Mouse (Mus musculus): ENCODE measurements at regions not wholly inside any gene's neighbourhood (a gene's known extent, or its start where the extent isn't known, plus 50 kb on each side); places are given as distances from the start of the nearest gene placed in this dataset.
A peak's percentile ranks its signal among the peaks of the same experiment; 100 is the strongest.

DNA sequence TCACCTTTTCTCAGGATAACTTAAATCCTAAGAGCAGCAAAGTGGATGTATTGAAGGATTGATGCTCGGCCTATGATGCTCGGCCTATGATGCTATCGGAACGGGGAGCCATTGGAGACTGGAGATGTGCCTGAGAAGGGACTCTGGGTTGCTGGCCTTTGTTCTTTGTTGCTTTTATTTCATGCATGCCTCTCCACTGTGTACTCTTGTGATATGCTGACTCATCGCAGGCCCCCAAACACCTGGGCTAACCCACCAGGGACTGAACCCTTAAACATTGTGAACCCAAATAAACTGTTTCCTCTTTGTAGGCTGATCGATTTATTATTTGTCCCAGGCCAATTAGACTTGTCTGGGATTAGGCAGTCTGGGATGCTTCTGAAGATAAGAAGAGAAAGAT lies 61.9 kb downstream of the Pdcl3 start:
- TF ChIP-seq POLR2A (IDR thresholded peaks at IDR 0.05; ENCODE audit: extremely low read depth, insufficient read depth, low read length): no peak
- no peak for TF ChIP-seq CTCF (IDR thresholded peaks at IDR 0.05; ENCODE audit: extremely low read depth, insufficient read depth, low read length)
- H3K4me3 ChIP-seq (ENCODE audit: insufficient read depth, low read length): no peak overlapping the region
- H3K4me1 ChIP-seq (ENCODE audit: control insufficient read depth, insufficient read depth, low read length): peaks cover under 1% of the 10 kb centered on the region; the same call in 1 of the 2 replicates
- no peak overlapping the region for H3K27ac ChIP-seq (ENCODE audit: insufficient read depth, low read length)

DNA sequence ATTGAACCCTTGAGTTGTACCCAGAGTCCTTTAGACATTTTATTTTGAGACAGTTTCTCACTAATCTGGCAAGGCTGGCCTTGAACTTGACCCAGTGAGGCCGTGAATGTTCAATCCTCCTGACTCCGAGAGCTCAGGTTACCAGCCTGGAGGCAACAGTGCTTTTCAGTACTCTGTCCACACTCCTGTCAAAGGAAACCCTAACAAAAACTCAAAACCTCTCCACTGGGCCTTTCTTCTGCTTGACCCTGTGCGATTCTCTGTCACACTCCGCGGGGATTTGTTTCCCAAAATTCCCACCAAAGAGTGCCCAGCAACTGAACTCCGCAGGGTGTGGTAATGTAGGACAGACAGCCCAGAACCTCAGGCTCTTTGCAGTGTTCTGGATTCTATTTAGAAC lies 71.9 kb downstream of the Pdcl3 start:
- H3K27ac ChIP-seq (ENCODE audit: insufficient read depth, low read length): no peak overlapping the region
- no peak for TF ChIP-seq CTCF (IDR thresholded peaks at IDR 0.05; ENCODE audit: extremely low read depth, insufficient read depth, low read length)
- TF ChIP-seq POLR2A (IDR thresholded peaks at IDR 0.05; ENCODE audit: extremely low read depth, insufficient read depth, low read length): no peak
- no peaks in the 10 kb centered on the region for H3K4me1 ChIP-seq (ENCODE audit: control insufficient read depth, insufficient read depth, low read length)
- H3K4me3 ChIP-seq (ENCODE audit: insufficient read depth, low read length): no peak overlapping the region

DNA sequence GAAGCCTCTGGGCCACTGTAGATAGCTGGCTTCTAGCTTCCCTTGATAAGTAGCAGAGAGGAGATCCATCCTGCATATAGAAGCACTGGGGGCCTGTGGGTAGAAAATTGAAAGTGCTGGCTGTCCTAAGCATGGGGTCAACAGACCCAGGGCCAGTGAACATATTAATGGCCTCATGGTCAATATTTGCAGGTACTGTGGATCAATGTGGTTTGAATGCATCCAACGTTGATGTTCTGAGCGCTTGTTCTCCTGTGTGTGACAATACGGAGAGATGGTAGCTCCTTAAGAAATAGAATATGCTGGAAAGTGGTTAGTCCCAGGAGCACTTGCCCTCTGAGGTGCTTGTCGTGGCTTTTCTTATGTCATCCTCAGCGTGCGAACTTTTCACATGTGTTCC lies 77.1 kb downstream of the Pdcl3 start:
- H3K4me3 ChIP-seq (ENCODE audit: insufficient read depth, low read length): no peak overlapping the region
- TF ChIP-seq POLR2A (IDR thresholded peaks at IDR 0.05; ENCODE audit: extremely low read depth, insufficient read depth, low read length) (no peak), CTCF (IDR thresholded peaks at IDR 0.05; ENCODE audit: extremely low read depth, insufficient read depth, low read length) (no peak)
- H3K27ac ChIP-seq (ENCODE audit: insufficient read depth, low read length): no peak overlapping the region
- peaks cover 8% of the 10 kb centered on the region for H3K4me1 ChIP-seq (ENCODE audit: control insufficient read depth, insufficient read depth, low read length)

DNA sequence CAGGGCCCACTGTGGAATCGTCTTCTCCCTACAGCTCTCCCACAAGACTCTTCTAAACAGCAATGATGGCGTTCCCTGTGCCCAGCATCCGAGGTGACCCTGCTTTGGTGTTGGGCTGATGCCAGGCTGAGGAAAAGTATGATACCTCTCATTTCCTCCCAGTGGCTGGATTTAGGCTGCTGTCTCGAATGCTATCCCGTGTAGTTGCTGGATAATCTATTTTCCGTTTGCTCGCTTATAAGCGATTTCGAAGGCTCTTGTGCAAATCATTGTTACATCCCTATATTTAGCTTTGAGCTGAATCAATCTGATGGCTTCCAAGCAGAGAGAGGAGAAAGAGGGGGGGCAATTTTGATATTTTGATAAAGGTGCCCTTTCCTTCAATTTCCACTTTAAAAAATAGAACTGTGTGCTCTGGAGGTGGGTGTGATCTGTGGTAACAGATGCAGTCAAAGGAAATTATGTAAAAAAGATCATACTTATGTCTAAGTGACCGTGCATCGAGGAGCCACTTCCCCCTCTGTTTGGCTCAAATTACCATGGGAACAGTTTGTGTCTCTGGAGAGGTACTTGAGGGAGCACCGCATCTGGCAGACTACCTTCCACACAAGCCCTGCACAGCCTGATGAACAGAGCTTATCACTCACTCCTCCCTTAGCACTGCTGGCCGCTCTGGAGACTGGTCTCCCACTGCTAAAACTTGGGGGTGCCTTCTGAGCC lies 78.4 kb downstream of the Pdcl3 start:
- Histone ChIP-seq H3K4me3 (ENCODE audit: insufficient read depth, low read length) (no peak overlapping the region), H3K27ac (ENCODE audit: insufficient read depth, low read length) (peak overlapping the region; percentile 91), H3K4me1 (ENCODE audit: control insufficient read depth, insufficient read depth, low read length) (peaks cover 8% of the 10 kb centered on the region)
- no peak for TF ChIP-seq CTCF (IDR thresholded peaks at IDR 0.05; ENCODE audit: extremely low read depth, insufficient read depth, low read length)

DNA sequence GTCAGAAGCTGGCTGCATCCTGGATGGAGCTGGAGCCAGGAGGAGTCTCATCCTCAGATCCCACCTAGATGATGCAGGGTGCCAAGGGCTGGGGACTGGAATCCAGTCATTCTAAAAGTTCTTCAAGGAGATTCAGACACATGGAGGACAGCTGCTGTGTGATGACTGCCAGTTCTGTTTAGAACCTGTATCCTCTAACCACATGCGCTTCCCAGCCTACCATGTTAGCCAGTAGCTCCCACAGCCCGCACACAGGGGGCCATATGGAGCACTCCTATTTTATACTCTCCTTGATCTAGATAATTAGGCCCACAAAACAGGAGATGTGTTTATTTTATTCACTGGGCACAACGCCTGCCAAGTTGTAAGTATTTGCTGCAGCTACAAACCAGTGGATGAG lies 79.4 kb downstream of the Pdcl3 start:
- no peak for TF ChIP-seq POLR2A (IDR thresholded peaks at IDR 0.05; ENCODE audit: extremely low read depth, insufficient read depth, low read length)
- no peak for TF ChIP-seq CTCF (IDR thresholded peaks at IDR 0.05; ENCODE audit: extremely low read depth, insufficient read depth, low read length)
- Histone ChIP-seq H3K4me1 (ENCODE audit: control insufficient read depth, insufficient read depth, low read length) (peaks cover 8% of the 10 kb centered on the region), H3K27ac (ENCODE audit: insufficient read depth, low read length) (peak overlapping the region; percentile 47; the same call in 1 of the 2 replicates), H3K4me3 (ENCODE audit: insufficient read depth, low read length) (no peak overlapping the region)

DNA sequence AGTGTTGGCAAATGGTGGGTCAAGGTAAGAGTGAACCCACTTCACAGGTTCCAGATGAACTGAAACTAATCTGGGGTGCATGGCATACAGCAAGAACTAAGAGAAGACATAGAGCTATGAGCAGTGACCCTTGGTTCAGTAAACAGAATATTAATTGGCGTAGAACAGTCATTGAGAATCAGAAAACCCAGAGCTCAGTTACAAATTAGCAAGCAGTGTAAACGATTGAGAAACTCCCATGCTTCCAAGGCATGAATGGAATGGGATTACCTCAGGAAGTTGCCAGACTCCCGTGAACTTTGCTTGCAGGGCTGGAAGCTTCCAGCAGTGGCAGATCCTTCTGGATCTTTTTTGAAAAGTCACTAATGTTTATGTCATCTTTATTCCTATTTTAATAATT lies 82.5 kb downstream of the Pdcl3 start:
- Histone ChIP-seq H3K4me1 (ENCODE audit: control insufficient read depth, insufficient read depth, low read length) (peaks cover 8% of the 10 kb centered on the region), H3K4me3 (ENCODE audit: insufficient read depth, low read length) (no peak overlapping the region), H3K27ac (ENCODE audit: insufficient read depth, low read length) (no peak overlapping the region)
- TF ChIP-seq CTCF (IDR thresholded peaks at IDR 0.05; ENCODE audit: extremely low read depth, insufficient read depth, low read length) (no peak), POLR2A (IDR thresholded peaks at IDR 0.05; ENCODE audit: extremely low read depth, insufficient read depth, low read length) (no peak)

DNA sequence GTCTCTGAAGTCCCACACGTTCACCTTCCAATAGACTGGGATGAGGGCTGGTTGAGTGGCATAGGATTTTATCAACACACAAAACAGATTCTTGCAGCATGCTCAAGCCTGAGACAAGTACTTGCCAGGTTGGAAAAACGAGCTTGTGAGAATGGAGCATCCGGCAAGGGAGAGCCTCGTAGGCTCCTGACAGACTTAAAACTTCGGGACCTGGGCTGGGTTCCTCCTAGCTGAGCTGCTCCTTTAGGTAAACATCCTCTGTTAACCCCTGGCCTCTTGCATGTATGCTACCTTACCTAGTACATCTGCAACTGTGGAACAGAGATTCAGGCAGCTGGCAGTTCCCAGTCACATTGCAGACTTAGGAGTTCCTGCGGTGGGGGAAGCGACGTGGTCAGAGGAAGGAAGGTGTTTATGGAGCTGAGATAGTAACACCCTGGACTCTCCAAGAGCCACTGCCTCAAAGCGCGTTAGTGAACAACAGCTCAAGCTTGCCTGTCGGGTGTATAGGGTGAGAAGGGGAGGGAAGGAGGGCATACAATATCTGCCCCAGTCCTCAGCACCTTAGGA lies 83.8 kb downstream of the Pdcl3 start:
- H3K4me3 ChIP-seq (ENCODE audit: insufficient read depth, low read length): no peak overlapping the region
- TF ChIP-seq CTCF (IDR thresholded peaks at IDR 0.05; ENCODE audit: extremely low read depth, insufficient read depth, low read length) (no peak), POLR2A (IDR thresholded peaks at IDR 0.05; ENCODE audit: extremely low read depth, insufficient read depth, low read length) (no peak)
- no peak overlapping the region for H3K27ac ChIP-seq (ENCODE audit: insufficient read depth, low read length)
- H3K4me1 ChIP-seq (ENCODE audit: control insufficient read depth, insufficient read depth, low read length): 0 out of 2 replicates have a peak, but pooled peaks cover under 1% of the 10 kb centered on the region

DNA sequence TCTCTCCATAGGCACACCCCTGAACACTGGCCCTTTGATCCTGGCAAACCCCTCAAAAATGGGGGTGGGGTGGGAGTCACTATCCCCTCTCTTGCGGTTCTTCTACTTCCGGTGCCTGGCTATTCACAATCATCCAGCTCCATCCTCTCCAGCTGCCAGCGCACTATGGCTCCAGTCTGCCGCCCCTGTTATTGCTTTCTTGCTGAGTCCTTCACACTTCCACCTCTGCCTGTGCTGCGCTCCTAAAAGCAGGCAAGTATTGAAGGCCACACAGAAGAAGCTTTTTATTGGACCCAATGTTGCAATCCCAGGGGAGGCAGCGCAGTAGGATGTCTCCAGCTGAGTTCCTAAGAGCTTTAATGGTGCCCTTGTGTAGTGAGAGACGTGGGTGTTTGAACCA lies 84.3 kb downstream of the Pdcl3 start:
- Histone ChIP-seq H3K27ac (ENCODE audit: insufficient read depth, low read length) (no peak overlapping the region), H3K4me3 (ENCODE audit: insufficient read depth, low read length) (no peak overlapping the region), H3K4me1 (ENCODE audit: control insufficient read depth, insufficient read depth, low read length) (no peaks in the 10 kb centered on the region)
- TF ChIP-seq POLR2A (IDR thresholded peaks at IDR 0.05; ENCODE audit: extremely low read depth, insufficient read depth, low read length) (no peak), CTCF (IDR thresholded peaks at IDR 0.05; ENCODE audit: extremely low read depth, insufficient read depth, low read length) (no peak)

DNA sequence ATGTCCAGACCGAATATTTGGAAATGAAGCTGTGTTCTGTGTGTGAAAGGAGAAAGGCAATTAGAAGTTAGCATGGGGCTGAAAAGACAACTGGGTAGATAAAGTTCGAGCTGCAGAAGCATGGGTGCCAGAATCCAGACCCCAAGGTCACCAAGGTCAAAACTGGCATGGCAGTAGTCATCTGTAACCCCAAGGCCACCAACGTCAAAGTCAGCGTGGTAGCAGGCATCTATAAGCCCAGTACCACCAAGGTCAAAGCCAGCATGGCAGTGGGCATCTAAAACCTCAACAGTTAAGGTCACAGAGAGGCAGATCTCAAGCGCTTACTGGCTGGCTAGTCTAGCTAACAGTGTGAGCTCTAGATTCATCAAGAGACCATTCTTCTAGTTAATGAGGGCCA lies 90.6 kb downstream of the Pdcl3 start:
- TF ChIP-seq POLR2A (IDR thresholded peaks at IDR 0.05; ENCODE audit: extremely low read depth, insufficient read depth, low read length) (no peak), CTCF (IDR thresholded peaks at IDR 0.05; ENCODE audit: extremely low read depth, insufficient read depth, low read length) (no peak)
- Histone ChIP-seq H3K4me3 (ENCODE audit: insufficient read depth, low read length) (no peak overlapping the region), H3K27ac (ENCODE audit: insufficient read depth, low read length) (no peak overlapping the region), H3K4me1 (ENCODE audit: control insufficient read depth, insufficient read depth, low read length) (no peaks in the 10 kb centered on the region)

DNA sequence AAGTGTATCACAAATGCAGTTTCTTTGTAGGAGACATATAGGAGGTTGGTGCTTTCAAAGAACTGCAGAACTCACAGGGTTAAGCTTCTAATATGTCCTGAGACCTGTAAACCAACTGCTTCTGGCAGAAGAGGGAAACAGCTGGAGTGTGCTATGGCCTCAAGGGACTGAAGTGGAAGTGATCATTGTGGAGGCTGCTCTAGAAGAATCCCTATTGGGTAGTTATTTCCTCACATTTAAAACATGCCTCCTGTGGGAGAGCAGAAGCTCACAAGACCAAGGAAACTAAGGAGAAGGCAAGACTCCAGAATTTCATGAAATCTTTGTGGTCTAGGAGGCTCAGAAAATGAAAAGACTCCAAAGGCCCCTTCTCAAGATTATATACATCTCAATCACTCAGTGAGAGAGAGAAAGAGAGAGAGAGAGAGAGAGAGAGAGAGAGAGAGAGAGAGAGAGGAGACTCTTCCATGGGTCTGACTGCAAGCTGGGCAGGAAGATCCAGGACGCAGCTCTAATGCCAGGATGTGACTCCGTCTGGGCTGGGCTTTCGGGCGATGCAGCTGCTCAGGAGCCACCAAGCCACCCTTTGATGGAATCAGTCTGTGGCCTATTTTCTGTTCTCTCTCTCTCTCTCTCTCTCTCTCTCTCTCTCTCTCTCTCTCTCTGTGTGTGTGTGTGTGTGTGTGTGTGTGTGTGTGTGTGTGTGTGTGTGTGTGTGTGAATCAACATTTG lies 93.3 kb downstream of the Pdcl3 start:
- no peaks in the 10 kb centered on the region for H3K4me1 ChIP-seq (ENCODE audit: control insufficient read depth, insufficient read depth, low read length)
- no peak overlapping the region for H3K4me3 ChIP-seq (ENCODE audit: insufficient read depth, low read length)
- TF ChIP-seq CTCF (IDR thresholded peaks at IDR 0.05; ENCODE audit: extremely low read depth, insufficient read depth, low read length) (no peak), POLR2A (IDR thresholded peaks at IDR 0.05; ENCODE audit: extremely low read depth, insufficient read depth, low read length) (no peak)
- no peak overlapping the region for H3K27ac ChIP-seq (ENCODE audit: insufficient read depth, low read length)

Data from cortical plate, adult 2 months (tissue).